Mouse (Mus musculus) thymus, adult 18-20 months (tissue): Measurements from ENCODE around the gene Spi1.
"Not testable (repeated sequence)": the region's sequence is repeated elsewhere in the genome, so short reads cannot be mapped to it uniquely, and the experiment has no call there.

Experiments
- DNase-seq, 2 experiments: peaks; one replicate each; pipeline ENCODE4 v3.0.0; 2022; ENCODE audit warnings: mixed read lengths in 2 of 2

Spi1 gene

DNA sequence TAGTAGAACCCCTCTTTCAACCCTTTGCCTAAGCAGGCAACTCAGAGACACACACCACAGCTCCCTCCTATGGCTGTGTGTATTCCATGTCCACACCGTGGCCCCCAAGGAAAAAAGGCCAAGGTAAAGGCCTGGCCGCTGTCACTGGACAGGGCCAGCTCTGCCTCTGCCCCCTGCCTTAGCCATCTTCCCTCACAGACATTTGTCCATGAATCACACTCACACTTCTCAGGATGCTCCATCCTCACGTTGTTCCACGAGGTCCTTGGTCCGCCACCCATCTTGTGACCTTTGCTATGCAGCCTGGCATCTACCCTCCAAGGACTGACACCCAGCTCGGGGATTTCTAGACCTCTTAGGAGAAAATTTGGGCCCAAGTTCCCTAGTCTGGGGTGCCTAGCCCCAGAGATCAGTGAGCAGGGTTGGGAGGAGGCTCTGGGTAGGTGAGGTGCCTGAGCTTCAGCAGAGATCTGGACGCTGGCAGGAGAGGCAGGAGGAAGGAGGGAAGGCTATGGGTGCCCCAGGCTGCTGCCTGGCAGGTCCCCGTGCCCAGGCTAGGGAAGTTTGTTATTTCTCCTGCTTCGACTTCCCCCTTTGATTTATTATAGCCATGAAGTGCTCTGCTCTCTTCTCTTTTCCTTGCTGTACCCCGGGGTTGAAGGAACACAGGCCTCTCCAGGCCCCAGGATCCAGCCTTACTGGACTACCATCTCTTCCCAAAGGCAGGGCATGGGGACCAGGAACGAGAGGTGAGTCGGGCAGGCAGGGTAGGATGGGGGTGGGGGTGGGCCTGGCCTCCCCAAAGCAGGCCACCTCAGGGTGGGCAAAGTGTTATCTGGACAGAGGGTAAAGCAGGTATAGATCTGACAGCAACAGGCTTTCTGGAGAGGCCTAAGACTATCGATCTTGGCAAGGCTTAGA lies at the start of gene Spi1:
Spi1 (plus strand) TSS at position 616 of the 921 bp plus-strand sequence.
- DNase-seq, result no peak

DNA sequence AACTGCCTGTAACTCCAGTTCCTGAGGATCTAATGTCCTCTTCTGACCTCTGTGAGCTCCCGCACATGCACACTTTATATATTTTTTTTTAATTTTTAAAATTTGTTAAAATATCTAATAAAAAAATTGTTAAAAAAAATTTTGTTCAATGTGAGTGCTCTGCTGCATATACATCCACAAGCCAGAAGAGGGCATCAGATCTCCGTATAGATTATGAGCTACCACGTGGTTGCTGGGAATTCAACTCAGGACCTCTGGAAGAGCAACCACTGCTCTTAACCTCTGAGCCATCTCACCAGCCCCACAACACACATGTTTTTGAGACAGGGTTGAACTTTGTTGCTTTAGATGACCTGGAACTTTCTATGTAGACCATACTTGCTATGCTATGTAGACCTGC lies 49.2 kb upstream of the Spi1 start:
- DNase-seq, result no peak

GRCm38 (mm10) chr2:91035385-91035784 lies 46.8 kb upstream of the Spi1 start, which contains the start of gene Rapsn:
Gene Rapsn, plus strand, starts transcription at chr2:91035620.
- no peak for DNase-seq

- no peak for DNase-seq
Measured at GRCm38 (mm10) chr2:91041786-91042185, 40.4 kb upstream of the Spi1 start.

- peak in 1 of 2 experiments; percentile 45 for DNase-seq
Measured at GRCm38 (mm10) chr2:91042651-91043398, 39.4 kb upstream of the Spi1 start.

GRCm38 (mm10) chr2:91044727-91045126 lies 37.5 kb upstream of the Spi1 start:
- no peak for DNase-seq

GRCm38 (mm10) chr2:91045805-91046204 lies 36.4 kb upstream of the Spi1 start:
- not testable (repeated sequence) for DNase-seq

GRCm38 (mm10) chr2:91047359-91047758 lies 34.8 kb upstream of the Spi1 start:
- no peak for DNase-seq

GRCm38 (mm10) chr2:91051917-91052316 lies 30.3 kb upstream of the Spi1 start:
- DNase-seq, result no peak

GRCm38 (mm10) chr2:91052752-91053151 lies 29.4 kb upstream of the Spi1 start:
- DNase-seq, result no peak

DNA sequence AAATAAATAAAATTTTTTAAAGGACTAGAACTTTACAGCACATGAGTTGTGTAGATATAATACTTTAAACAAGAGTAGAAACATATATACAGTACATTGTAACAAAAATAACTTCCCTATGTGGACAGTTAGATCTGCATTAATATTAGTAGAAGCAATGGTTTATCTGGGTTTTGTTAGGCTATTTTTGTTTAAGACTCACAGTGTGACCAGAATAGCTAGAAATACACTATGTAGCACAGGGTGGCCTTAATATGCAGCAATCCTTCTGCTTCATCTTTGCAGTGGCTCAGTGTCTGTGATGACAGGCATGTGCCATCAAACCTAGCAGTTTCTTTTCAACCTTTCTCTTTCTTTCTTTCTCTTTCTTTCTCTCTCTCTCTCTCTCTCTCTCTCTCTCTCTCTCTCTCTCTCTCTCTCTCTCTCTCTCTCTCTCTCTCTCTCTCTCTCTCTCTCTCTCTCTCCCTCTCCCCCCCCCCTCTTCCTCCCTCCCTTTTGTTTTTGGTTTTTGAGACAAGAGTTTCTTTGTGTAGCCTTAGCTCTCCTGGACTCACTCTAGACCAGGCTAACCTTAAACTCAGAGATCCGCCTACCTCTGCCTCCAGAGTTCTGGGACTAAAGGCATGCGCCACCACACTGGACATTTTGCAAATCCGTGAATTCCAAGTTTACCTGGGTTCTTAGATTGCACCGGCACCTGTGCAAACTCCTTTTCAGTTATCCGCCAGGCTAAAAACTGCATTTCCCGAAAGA lies 28.8 kb upstream of the Spi1 start:
- no peak for DNase-seq

DNA sequence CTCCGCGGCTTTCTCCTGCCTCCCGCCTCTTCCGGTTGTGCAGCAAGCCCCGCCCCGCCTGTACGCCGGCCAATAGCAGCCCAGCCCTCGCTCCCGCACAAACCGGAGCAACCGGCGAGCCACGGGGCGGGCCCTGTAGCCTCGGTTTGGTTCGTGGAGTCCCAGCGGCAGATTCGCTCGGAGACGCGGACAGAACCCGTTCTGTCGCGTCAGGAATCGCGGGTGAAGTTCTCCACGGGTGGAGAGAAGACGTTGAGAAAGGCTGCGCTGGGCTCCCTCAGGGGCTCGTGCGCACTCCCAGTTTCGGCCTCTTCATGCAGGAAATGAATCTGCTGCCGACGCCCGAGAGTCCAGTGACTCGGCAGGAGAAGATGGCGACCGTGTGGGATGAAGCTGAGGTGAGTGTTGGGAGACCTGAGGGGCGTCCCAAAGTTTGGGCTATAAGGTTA lies 28.2 kb upstream of the Spi1 start, which contains the start of gene Psmc3:
Psmc3 (plus strand) TSS at position 76 of the 449 bp plus-strand sequence.
- peak; percentile 92 to 93 for DNase-seq

- DNase-seq, result no peak
Measured at GRCm38 (mm10) chr2:91058435-91058834, 23.8 kb upstream of the Spi1 start.

GRCm38 (mm10) chr2:91059376-91059775 lies 22.8 kb upstream of the Spi1 start:
- no peak for DNase-seq

DNA sequence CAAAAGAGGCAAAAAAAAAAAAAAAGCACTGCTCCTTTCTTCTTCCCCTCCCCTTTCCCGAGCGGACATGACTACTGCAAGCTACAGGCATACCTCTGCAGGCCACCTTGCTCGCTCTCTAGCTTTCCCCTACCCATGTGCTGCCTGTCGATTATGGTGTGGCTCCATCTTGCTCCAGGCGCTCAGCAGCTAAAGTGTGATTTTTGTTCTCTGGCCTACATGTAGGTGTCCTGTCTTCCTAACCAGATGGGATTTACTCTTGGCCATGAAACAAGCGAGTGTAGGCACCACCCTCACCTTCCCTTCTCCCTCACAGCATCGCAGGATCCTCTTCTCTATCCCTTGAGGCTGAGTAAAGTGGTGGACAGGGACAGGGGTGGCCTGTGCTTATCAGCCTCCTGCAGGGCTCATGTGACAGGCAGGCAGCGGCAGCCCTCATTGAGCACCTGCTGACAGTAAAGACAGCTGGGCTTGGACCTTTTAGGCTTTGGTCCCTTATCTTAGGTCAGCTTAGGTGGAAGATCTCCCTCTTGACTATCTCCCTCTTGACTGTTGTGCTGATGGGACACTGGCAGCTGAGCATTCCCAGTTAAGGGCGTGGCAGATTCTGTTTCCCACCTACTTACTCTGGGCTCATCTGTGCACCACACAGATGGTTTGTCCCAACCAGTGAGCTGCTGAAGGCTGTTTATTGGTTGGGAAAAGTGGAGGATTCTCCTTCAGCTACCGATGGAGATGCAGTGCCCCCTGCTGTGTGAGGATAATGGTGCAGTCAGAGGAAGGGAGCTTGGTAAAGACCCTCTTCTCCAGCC lies 21.4 kb upstream of the Spi1 start:
- DNase-seq, result no peak

- DNase-seq, result no peak
Measured at GRCm38 (mm10) chr2:91061849-91062481, 20.2 kb upstream of the Spi1 start.

DNA sequence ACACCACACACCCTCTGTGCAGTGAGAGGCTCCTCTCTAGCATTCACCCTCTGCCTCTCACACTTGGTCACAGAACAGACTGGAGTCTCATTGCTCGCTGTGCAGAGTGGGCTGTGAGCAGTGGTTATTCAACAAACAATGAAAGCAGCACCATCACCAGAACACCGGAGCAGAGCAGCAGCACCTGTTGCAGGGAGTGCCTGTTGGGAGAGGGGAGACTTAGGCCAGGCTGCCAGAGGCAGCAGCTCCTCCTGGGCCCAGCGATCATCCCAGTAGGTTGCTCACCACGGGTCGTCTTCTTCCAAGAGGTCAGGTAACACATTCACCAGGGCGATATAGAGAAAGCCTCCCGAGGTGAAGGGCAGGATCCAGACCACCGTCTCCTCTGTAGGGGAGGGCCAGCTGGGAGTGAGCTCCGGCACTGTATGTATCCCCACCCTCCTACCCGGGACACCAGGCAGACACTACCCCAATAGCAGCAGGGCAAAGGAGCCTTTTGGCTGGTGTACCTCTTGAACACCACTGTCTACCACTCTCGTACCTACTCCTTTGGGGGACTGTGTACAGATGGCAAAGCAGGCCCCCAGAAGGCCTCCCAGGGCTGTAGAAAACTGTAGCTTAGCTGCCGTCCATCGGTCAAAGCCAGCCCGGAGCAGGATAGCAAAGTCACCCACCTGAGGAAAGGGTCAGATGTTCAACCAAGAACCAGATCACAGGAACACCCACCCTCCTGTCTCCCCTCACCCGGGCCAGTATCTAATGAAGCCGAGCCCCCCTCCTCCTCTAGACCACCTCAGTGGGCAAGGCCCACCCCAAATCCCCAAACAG lies 19.2 kb upstream of the Spi1 start:
- no peak for DNase-seq

DNA sequence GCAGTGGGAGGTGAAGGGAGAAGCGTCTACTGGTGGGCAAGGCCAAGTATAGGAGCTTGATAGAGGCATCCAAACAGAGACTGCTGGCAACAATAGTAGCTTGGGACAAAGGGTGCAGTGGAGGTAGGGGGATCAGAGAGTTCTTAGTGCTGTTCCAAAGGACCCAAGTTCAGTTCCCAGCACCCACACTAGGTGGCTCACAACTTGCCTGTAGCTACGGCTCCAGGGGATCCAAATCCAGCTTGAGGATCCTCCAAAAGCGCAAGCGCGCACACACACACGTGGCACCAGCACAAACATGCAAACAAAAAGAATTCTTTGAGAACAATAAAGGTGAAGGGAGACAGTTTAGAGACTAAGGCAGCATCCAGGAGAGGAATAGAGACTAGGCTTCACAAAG lies 18.0 kb upstream of the Spi1 start:
- no peak for DNase-seq

GRCm38 (mm10) chr2:91065544-91065943 lies 16.6 kb upstream of the Spi1 start:
- DNase-seq, result no peak

DNA sequence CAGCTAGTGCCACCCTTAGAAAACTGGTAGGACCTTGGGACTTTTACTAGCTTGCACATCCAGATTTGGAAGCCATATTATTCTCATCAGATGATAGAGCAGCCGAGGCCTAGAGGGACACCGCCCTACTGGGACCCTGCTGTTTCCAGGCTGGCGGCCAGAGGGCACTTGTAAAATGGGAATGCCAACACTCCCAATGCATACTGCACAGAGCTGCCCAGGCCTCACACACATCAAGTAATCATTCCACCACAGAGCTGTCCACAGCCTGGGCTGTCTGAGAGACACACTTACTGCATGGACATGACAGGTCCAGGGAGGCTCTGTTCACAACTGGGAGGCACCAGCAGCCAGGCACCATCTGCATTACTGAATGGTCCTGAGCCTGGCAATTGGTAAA lies 15.7 kb upstream of the Spi1 start:
- DNase-seq, result no peak
